Mouse (Mus musculus): Measurements from ENCODE around the gene Sec24b. TPM values are rescaled to one million over a fixed set of nuclear protein-coding genes. Genes with fewer than 3 reads are reported as not detected.

Gene Sec24b
- total and polyA plus RNA-seq, 3 experiments = 29.8 to 33.2 (median 30.8) TPM

- Histone ChIP-seq H3K36me3 (ENCODE audit: control insufficient read depth, insufficient read depth, low read length) (no peaks in the 10 kb centered on the region), H3K27ac (no peak overlapping the region), H3K9ac (ENCODE audit: low read depth, low read length) (no peak overlapping the region), H3K4me1 (ENCODE audit: control insufficient read depth, insufficient read depth, low read length) (no peaks in the 10 kb centered on the region), H3K27me3 (ENCODE audit: control insufficient read depth, insufficient read depth, low read length) (no peaks in the 10 kb centered on the region), H3K4me3 (no peak overlapping the region), H3K79me2 (replicated peaks; ENCODE audit: control insufficient read depth, insufficient read depth, low read length) (no peaks in the 10 kb centered on the region)
- intact Hi-C loops (cut with DNase I) = no loop called here
- peak in 1 of 2 experiments; percentile 12 for DNase-seq
- TF ChIP-seq EP300 (IDR thresholded peaks at IDR 0.05; ENCODE audit: insufficient read depth, low read depth, low read length) (no peak), POLR2A (IDR thresholded peaks at IDR 0.05; ENCODE audit: insufficient read depth, low read depth, low read length) (no peak), CTCF (IDR thresholded peaks at IDR 0.05) (no peak)
- 61% methylated on average over 7 of the region's 7 CpGs for WGBS
Measured at GRCm38 (mm10) chr3:129998001-129998400, 63.4 kb downstream of the Sec24b start.

GRCm38 (mm10) chr3:129997324-129997723 lies 64.0 kb downstream of the Sec24b start:
- Histone ChIP-seq H3K27me3 (ENCODE audit: control insufficient read depth, insufficient read depth, low read length) (no peaks in the 10 kb centered on the region), H3K9ac (ENCODE audit: low read depth, low read length) (no peak overlapping the region), H3K4me3 (no peak overlapping the region), H3K4me1 (ENCODE audit: control insufficient read depth, insufficient read depth, low read length) (no peaks in the 10 kb centered on the region), H3K79me2 (replicated peaks; ENCODE audit: control insufficient read depth, insufficient read depth, low read length) (no peaks in the 10 kb centered on the region), H3K27ac (no peak overlapping the region), H3K36me3 (ENCODE audit: control insufficient read depth, insufficient read depth, low read length) (no peaks in the 10 kb centered on the region)
- TF ChIP-seq POLR2A (IDR thresholded peaks at IDR 0.05; ENCODE audit: insufficient read depth, low read depth, low read length) = no peak
- no peak for DNase-seq
- intact Hi-C loops (cut with DNase I) = no loop called here
- 78% methylated on average over 3 of the region's 3 CpGs for WGBS

- Histone ChIP-seq H3K36me3 (ENCODE audit: control insufficient read depth, insufficient read depth, low read length) (no peaks in the 10 kb centered on the region; the same call in 1 of the 2 replicates), H3K9ac (ENCODE audit: low read depth, low read length) (no peak overlapping the region), H3K27ac (no peak overlapping the region), H3K27me3 (ENCODE audit: control insufficient read depth, insufficient read depth, low read length) (no peaks in the 10 kb centered on the region), H3K4me1 (ENCODE audit: control insufficient read depth, insufficient read depth, low read length) (no peaks in the 10 kb centered on the region), H3K4me3 (no peak overlapping the region), H3K79me2 (replicated peaks; ENCODE audit: control insufficient read depth, insufficient read depth, low read length) (no peaks in the 10 kb centered on the region)
- no peak for DNase-seq
- 96% methylated on average over 13 of the region's 13 CpGs for WGBS
- TF ChIP-seq CTCF (IDR thresholded peaks at IDR 0.05) (no peak), POLR2A (IDR thresholded peaks at IDR 0.05; ENCODE audit: insufficient read depth, low read depth, low read length) (no peak), EP300 (IDR thresholded peaks at IDR 0.05; ENCODE audit: insufficient read depth, low read depth, low read length) (no peak)
- intact Hi-C loops (cut with DNase I) = no loop called here
Measured at GRCm38 (mm10) chr3:129987297-129987696, 74.1 kb downstream of the Sec24b start.

GRCm38 (mm10) chr3:129985335-129985734 lies 76.0 kb downstream of the Sec24b start:
- intact Hi-C loops (cut with DNase I) = no loop called here
- no peak overlapping the region for H3K4me3 ChIP-seq
- H3K27ac ChIP-seq = no peak overlapping the region
- DNase-seq = no peak
- no peaks in the 10 kb centered on the region for H3K4me1 ChIP-seq (ENCODE audit: control insufficient read depth, insufficient read depth, low read length)
- H3K9ac ChIP-seq (ENCODE audit: low read depth, low read length) = no peak overlapping the region
- no peaks in the 10 kb centered on the region for H3K79me2 ChIP-seq (replicated peaks; ENCODE audit: control insufficient read depth, insufficient read depth, low read length)
- 94% methylated on average over 4 of the region's 4 CpGs for WGBS
- TF ChIP-seq POLR2A (IDR thresholded peaks at IDR 0.05; ENCODE audit: insufficient read depth, low read depth, low read length) = no peak
- TF ChIP-seq EP300 (IDR thresholded peaks at IDR 0.05; ENCODE audit: insufficient read depth, low read depth, low read length) = no peak
- peak; percentile 39 for TF ChIP-seq CTCF (IDR thresholded peaks at IDR 0.05)
- H3K36me3 ChIP-seq (ENCODE audit: control insufficient read depth, insufficient read depth, low read length) = no peaks in the 10 kb centered on the region; the same call in 1 of the 2 replicates
- H3K27me3 ChIP-seq (ENCODE audit: control insufficient read depth, insufficient read depth, low read length) = no peaks in the 10 kb centered on the region

GRCm38 (mm10) chr3:129984797-129985196 lies 76.6 kb downstream of the Sec24b start:
- Histone ChIP-seq H3K9ac (ENCODE audit: low read depth, low read length) (no peak overlapping the region), H3K36me3 (ENCODE audit: control insufficient read depth, insufficient read depth, low read length) (no peaks in the 10 kb centered on the region; the same call in 1 of the 2 replicates), H3K27me3 (ENCODE audit: control insufficient read depth, insufficient read depth, low read length) (no peaks in the 10 kb centered on the region), H3K4me3 (no peak overlapping the region), H3K79me2 (replicated peaks; ENCODE audit: control insufficient read depth, insufficient read depth, low read length) (no peaks in the 10 kb centered on the region), H3K4me1 (ENCODE audit: control insufficient read depth, insufficient read depth, low read length) (no peaks in the 10 kb centered on the region), H3K27ac (no peak overlapping the region)
- no peak for TF ChIP-seq POLR2A (IDR thresholded peaks at IDR 0.05; ENCODE audit: insufficient read depth, low read depth, low read length)
- no peak for TF ChIP-seq EP300 (IDR thresholded peaks at IDR 0.05; ENCODE audit: insufficient read depth, low read depth, low read length)
- no peak for TF ChIP-seq CTCF (IDR thresholded peaks at IDR 0.05)
- DNase-seq = no peak
- WGBS = 93% methylated on average over 5 of the region's 5 CpGs
- intact Hi-C loops (cut with DNase I) = no loop called here

GRCm38 (mm10) chr3:129982271-129982670 lies 79.1 kb downstream of the Sec24b start:
- no peak overlapping the region for H3K4me3 ChIP-seq
- no peaks in the 10 kb centered on the region for H3K4me1 ChIP-seq (ENCODE audit: control insufficient read depth, insufficient read depth, low read length)
- H3K27ac ChIP-seq = no peak overlapping the region
- DNase-seq = no peak
- intact Hi-C loops (cut with DNase I) = no loop called here
- TF ChIP-seq POLR2A (IDR thresholded peaks at IDR 0.05; ENCODE audit: insufficient read depth, low read depth, low read length) (no peak), CTCF (IDR thresholded peaks at IDR 0.05) (no peak), EP300 (IDR thresholded peaks at IDR 0.05; ENCODE audit: insufficient read depth, low read depth, low read length) (no peak)
- H3K27me3 ChIP-seq (ENCODE audit: control insufficient read depth, insufficient read depth, low read length) = no peaks in the 10 kb centered on the region
- no peak overlapping the region for H3K9ac ChIP-seq (ENCODE audit: low read depth, low read length)
- WGBS = 64% methylated on average over 5 of the region's 5 CpGs
- no peaks in the 10 kb centered on the region for H3K79me2 ChIP-seq (replicated peaks; ENCODE audit: control insufficient read depth, insufficient read depth, low read length)
- H3K36me3 ChIP-seq (ENCODE audit: control insufficient read depth, insufficient read depth, low read length) = no peaks in the 10 kb centered on the region; the same call in 1 of the 2 replicates

Measured in heart, adult 2 months (tissue).